Mouse (Mus musculus) neural tube, embryonic 12.5 days (tissue): ENCODE data around the gene Rad51b. TPM values are rescaled to one million over a fixed set of nuclear protein-coding genes. Genes with fewer than 3 reads are reported as not detected.

Source experiments
- ATAC-seq: fragments of 200-750 bp; cut with Nextera tagmentation; 2 replicates; pipeline ENCODE4 v1.8.0; 2017; ENCODE audit warnings: low read depth, mild to moderate bottlenecking, moderate TSS enrichment, moderate library complexity; ENCODE audit not compliant: low FRiP score
- H3K27ac ChIP-seq: fragments of 300-500 bp; sonication (generic); 2 replicates; pipeline ENCODE4 v1.5.1; 2016
- H3K27me3 ChIP-seq: fragments of 300-500 bp; sonication (generic); replicated peaks from 2 replicates; pipeline ENCODE4 v1.6.1; 2016; ENCODE audit warnings: mild to moderate bottlenecking
- H3K36me3 ChIP-seq: fragments of 300-500 bp; sonication (generic); 2 replicates; pipeline ENCODE4 v1.6.1; 2016; ENCODE audit warnings: mild to moderate bottlenecking
- H3K4me1 ChIP-seq: fragments of 300-500 bp; sonication (generic); 2 replicates; pipeline ENCODE4 v1.6.1; 2016
- H3K4me2 ChIP-seq: fragments of 300-500 bp; sonication (generic); replicated peaks from 2 replicates; pipeline ENCODE4 v1.6.1; 2016; ENCODE audit warnings: mild to moderate bottlenecking
- H3K4me3 ChIP-seq: fragments of 300-500 bp; sonication (generic); 2 replicates; pipeline ENCODE4 v1.5.1; 2016
- H3K9ac ChIP-seq: fragments of 300-500 bp; sonication (generic); 2 replicates; pipeline ENCODE4 v1.6.1; 2016; ENCODE audit warnings: mild to moderate bottlenecking
- H3K9me3 ChIP-seq: fragments of 300-500 bp; sonication (generic); 2 replicates; pipeline ENCODE4 v1.6.1; 2016; ENCODE audit warnings: mild to moderate bottlenecking
- WGBS: fragments of 180-500 bp; shearing (Covaris S2); methylation state at CpG from one replicate; pipeline ENCODE4 v1.1.7; 2016; 5-methylcytosine and 5-hydroxymethylcytosine counted together
- polyA plus RNA-seq: library from polyadenylated mRNA; unstranded; fragments of >200 nt; fragmentation: Nextera tagmentation; extraction: Ambion mirVana; gene quantifications from 2 replicates; pipeline ENCODE4 v1.2.1, GENCODE M21; 2016

The Rad51b gene
- polyA plus RNA-seq, 1 experiment from 2014 or later: 4.5 TPM

- H3K4me3 ChIP-seq: no peak overlapping the region
- H3K4me2 ChIP-seq: no peak overlapping the region
- WGBS: 13% methylated on average over 10 of the region's 10 CpGs
- peaks cover 44% of the 10 kb centered on the region for H3K4me1 ChIP-seq
- H3K27me3 ChIP-seq: no peaks in the 10 kb centered on the region
- ATAC-seq: no peak
- no peaks in the 10 kb centered on the region for H3K9me3 ChIP-seq
- no peaks in the 10 kb centered on the region for H3K36me3 ChIP-seq
- H3K27ac ChIP-seq: no peak overlapping the region
- H3K9ac ChIP-seq: no peak overlapping the region
These were observed 448.9 kb downstream of the Rad51b start for GRCm38 (mm10) chr12:79745845-79746510.

- peaks cover 53% of the 10 kb centered on the region for H3K4me1 ChIP-seq
- H3K4me3 ChIP-seq: no peak overlapping the region
- H3K9ac ChIP-seq: no peak overlapping the region
- 94% methylated on average over 3 of the region's 3 CpGs for WGBS
- ATAC-seq: no peak
- H3K27ac ChIP-seq: no peak overlapping the region
- no peaks in the 10 kb centered on the region for H3K36me3 ChIP-seq
- no peak overlapping the region for H3K4me2 ChIP-seq
- H3K27me3 ChIP-seq: no peaks in the 10 kb centered on the region
- H3K9me3 ChIP-seq: no peaks in the 10 kb centered on the region
These were observed 450.5 kb downstream of the Rad51b start for GRCm38 (mm10) chr12:79747541-79747940.

DNA sequence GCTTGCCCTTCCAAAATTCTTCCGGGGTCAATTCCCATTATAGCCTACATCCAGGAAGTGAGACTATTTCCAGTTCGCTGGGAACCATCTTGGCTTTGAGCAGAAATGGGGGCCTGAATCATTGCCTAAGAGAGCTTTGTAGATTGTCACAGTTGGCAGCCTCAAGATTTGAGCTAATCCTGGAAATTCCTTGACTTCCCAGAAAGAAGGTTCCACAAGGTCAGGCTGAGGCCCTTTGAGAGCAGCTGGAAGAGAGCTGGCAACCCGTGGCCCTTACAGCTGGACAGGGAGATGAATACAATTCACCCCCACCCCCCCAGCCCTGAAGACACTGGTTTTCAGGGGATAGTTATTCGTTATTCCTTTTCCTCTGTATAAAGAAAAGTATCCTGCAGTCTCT is 451.8 kb downstream of the Rad51b start:
- WGBS: 44% methylated on average over 4 of the region's 4 CpGs
- H3K4me1 ChIP-seq: peaks cover 52% of the 10 kb centered on the region
- no peak for ATAC-seq
- no peak overlapping the region for H3K27ac ChIP-seq
- no peaks in the 10 kb centered on the region for H3K27me3 ChIP-seq
- no peaks in the 10 kb centered on the region for H3K9me3 ChIP-seq
- no peak overlapping the region for H3K4me2 ChIP-seq
- no peak overlapping the region for H3K4me3 ChIP-seq
- H3K36me3 ChIP-seq: no peaks in the 10 kb centered on the region
- no peak overlapping the region for H3K9ac ChIP-seq

DNA sequence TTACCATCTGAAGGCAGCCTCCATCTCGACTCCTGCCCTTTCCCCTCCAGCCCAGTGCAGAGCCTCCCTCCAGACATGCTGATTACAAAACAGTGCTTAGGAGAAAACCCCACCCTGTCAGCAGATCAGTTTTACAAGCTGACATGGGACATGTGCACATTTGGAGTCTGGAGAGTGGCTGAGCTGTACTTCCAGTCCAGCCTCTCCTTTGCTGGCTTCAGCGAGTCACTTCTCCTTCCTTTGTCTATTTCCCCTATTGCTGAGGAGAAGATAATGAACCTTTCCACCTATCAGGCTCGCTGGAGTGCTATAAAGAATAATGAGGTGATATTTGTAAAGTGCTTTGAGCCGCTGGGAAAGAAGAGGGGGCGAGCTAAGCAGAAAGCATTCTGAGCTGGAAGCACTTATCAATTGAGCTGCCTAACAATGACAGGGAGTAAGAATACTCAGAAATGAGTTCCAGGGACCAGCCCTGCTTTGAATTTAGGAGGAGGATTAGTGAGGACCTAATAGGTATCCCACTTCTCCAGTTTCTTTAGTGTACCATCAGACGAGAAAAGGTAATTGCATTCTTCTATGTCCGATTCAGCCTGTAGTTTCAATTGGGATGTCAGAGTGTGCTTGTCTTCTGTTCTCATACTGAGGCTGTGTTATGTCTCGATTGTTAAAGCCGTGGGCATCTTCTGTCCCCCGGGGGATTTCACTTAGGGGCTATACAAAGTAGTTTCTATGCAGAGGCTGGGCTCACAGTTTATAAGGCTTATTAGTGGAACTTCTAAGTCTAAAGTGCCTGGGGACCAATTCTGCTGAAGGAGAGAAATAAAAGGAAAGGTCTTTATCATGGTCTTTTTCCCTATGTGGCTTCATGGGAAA is 453.4 kb downstream of the Rad51b start:
- Histone ChIP-seq H3K4me2 (peak overlapping the region; percentile 32), H3K4me3 (no peak overlapping the region), H3K27me3 (no peaks in the 10 kb centered on the region), H3K36me3 (no peaks in the 10 kb centered on the region), H3K9me3 (no peaks in the 10 kb centered on the region), H3K9ac (no peak overlapping the region), H3K27ac (peak overlapping the region; percentile 51; the same call in 1 of the 2 replicates), H3K4me1 (peaks cover 50% of the 10 kb centered on the region)
- ATAC-seq: peak; percentile 59; the same call in 1 of the 2 replicates
- 11% methylated on average over 10 of the region's 10 CpGs for WGBS

GRCm38 (mm10) chr12:79751781-79752180 is 454.7 kb downstream of the Rad51b start:
- no peak overlapping the region for H3K9ac ChIP-seq
- no peaks in the 10 kb centered on the region for H3K9me3 ChIP-seq
- ATAC-seq: no peak; the same call in 1 of the 2 replicates
- H3K4me3 ChIP-seq: no peak overlapping the region
- H3K27ac ChIP-seq: peak overlapping the region; percentile 57; the same call in 1 of the 2 replicates
- H3K4me2 ChIP-seq: peak overlapping the region; percentile 24
- 9% methylated on average over 8 of the region's 8 CpGs for WGBS
- H3K4me1 ChIP-seq: peaks cover 50% of the 10 kb centered on the region
- no peaks in the 10 kb centered on the region for H3K36me3 ChIP-seq
- H3K27me3 ChIP-seq: no peaks in the 10 kb centered on the region

DNA sequence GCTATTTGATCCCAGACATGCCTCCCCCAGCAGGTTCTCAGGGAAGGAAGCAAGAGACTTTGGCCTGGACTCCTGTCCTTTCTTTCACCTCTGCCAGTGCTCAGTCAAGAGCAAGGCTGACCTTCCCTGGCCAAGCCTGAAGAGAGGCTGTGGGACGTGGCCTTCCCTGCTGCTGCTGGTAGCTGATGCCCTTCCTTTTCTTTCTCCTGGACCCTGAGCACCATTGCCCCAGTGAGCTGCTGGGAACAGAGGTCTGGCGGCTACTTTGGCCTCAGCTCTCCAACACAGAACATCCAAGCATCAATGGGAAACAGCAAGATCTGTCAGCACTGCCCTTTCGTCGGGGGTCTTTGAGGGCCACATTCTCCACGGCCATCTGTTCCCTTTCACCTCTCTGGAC is 455.1 kb downstream of the Rad51b start:
- Histone ChIP-seq H3K4me1 (peaks cover 50% of the 10 kb centered on the region), H3K9me3 (no peaks in the 10 kb centered on the region), H3K27ac (peak overlapping the region; percentile 57; the same call in 1 of the 2 replicates), H3K9ac (no peak overlapping the region), H3K4me3 (no peak overlapping the region), H3K27me3 (no peaks in the 10 kb centered on the region), H3K36me3 (no peaks in the 10 kb centered on the region), H3K4me2 (peak overlapping the region; percentile 24; the same call in 1 of the 2 replicates)
- 10% methylated on average over 5 of the region's 5 CpGs for WGBS
- no peak for ATAC-seq

- Histone ChIP-seq H3K4me3 (no peak overlapping the region), H3K9ac (no peak overlapping the region), H3K4me1 (peaks cover 33% of the 10 kb centered on the region), H3K36me3 (no peaks in the 10 kb centered on the region), H3K27me3 (no peaks in the 10 kb centered on the region), H3K27ac (no peak overlapping the region), H3K9me3 (no peaks in the 10 kb centered on the region), H3K4me2 (no peak overlapping the region)
- 48% methylated on average over 4 of the region's 4 CpGs for WGBS
- ATAC-seq: no peak
These were observed 458.5 kb downstream of the Rad51b start for GRCm38 (mm10) chr12:79755617-79756016.

DNA sequence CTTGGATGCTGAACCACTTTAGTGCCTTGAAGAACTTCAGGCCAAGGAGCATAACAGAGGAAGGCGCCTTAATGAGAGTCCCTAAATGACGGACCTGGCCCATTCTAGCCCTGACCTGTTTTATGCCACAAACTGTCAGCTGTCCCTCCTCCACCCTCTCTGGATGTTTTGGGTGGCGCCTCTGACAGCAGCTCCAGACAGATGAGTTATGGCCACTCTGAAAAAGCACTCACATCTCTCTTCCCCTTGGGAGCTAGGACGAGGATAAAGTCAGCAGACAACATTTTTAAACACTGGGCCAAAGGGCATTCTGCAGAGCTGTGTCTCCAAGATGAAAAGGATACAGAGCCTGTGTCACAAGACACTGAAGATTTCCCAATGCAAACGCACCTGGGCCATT is 459.3 kb downstream of the Rad51b start:
- Histone ChIP-seq H3K36me3 (no peaks in the 10 kb centered on the region), H3K27ac (no peak overlapping the region), H3K4me3 (no peak overlapping the region), H3K9ac (no peak overlapping the region), H3K9me3 (no peaks in the 10 kb centered on the region), H3K27me3 (no peaks in the 10 kb centered on the region), H3K4me1 (peaks cover 26% of the 10 kb centered on the region), H3K4me2 (no peak overlapping the region)
- no peak for ATAC-seq
- WGBS: 59% methylated on average over 5 of the region's 5 CpGs

- no peaks in the 10 kb centered on the region for H3K27me3 ChIP-seq
- no peak overlapping the region for H3K9ac ChIP-seq
- H3K27ac ChIP-seq: no peak overlapping the region
- H3K9me3 ChIP-seq: no peaks in the 10 kb centered on the region
- ATAC-seq: no peak
- H3K4me2 ChIP-seq: no peak overlapping the region
- WGBS: 81% methylated on average over 4 of the region's 4 CpGs
- H3K4me3 ChIP-seq: no peak overlapping the region
- H3K36me3 ChIP-seq: no peaks in the 10 kb centered on the region
- peaks cover 13% of the 10 kb centered on the region for H3K4me1 ChIP-seq
These were observed 460.7 kb downstream of the Rad51b start for GRCm38 (mm10) chr12:79757775-79758174.

GRCm38 (mm10) chr12:79759180-79759902 is 462.3 kb downstream of the Rad51b start:
- Histone ChIP-seq H3K36me3 (no peaks in the 10 kb centered on the region), H3K4me2 (no peak overlapping the region), H3K27me3 (no peaks in the 10 kb centered on the region), H3K9me3 (no peaks in the 10 kb centered on the region), H3K4me3 (no peak overlapping the region), H3K4me1 (peaks cover 13% of the 10 kb centered on the region), H3K27ac (no peak overlapping the region), H3K9ac (no peak overlapping the region)
- ATAC-seq: no peak
- 70% methylated on average over 8 of the region's 8 CpGs for WGBS

DNA sequence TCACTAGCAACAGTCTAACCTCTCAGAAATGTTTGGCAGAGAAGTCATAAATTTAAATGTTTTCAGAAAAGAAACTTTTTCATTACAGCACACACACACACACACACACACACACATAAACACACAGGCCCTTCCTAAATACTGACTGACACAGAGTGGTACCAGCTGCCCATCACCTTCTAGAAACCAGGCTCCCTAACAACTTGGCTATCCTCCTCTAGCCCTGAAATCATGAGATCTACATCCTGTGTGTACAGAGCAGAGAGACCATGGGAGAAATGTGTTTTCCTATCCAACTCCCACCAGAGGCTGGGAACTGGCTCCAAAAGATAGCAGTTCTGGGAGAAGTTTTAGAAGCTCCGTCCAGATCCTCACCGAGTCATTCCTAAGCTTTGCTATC is 464.1 kb downstream of the Rad51b start:
- WGBS: 96% methylated on average over 2 of the region's 2 CpGs
- no peaks in the 10 kb centered on the region for H3K36me3 ChIP-seq
- H3K9me3 ChIP-seq: no peaks in the 10 kb centered on the region
- H3K4me1 ChIP-seq: peaks cover 5% of the 10 kb centered on the region
- H3K9ac ChIP-seq: no peak overlapping the region
- no peaks in the 10 kb centered on the region for H3K27me3 ChIP-seq
- no peak overlapping the region for H3K4me2 ChIP-seq
- no peak overlapping the region for H3K4me3 ChIP-seq
- no peak for ATAC-seq
- H3K27ac ChIP-seq: no peak overlapping the region

DNA sequence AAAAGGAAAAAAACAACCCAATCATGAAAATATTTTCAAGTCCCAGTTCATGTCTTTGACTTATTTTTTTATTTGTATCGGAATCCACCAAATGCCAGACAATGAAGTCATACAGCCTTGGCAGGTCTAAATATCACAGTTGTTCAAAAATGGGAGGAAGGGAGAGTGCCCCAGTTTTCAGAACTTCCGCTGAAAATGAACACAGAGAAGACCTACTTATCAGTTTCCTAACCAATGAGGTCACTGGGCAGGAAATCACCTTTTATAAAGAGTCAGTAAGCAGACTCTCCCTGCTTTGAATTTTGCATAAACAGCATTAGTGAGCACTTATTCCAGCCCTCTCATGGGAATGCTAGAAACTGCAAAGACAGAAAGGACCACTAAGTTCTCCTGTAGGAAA is 465.0 kb downstream of the Rad51b start:
- Histone ChIP-seq H3K36me3 (no peaks in the 10 kb centered on the region), H3K4me3 (no peak overlapping the region), H3K4me1 (no peaks in the 10 kb centered on the region), H3K9ac (no peak overlapping the region), H3K27me3 (no peaks in the 10 kb centered on the region), H3K9me3 (no peaks in the 10 kb centered on the region), H3K27ac (no peak overlapping the region), H3K4me2 (no peak overlapping the region)
- no peak for ATAC-seq
- WGBS: 89% methylated on average over 2 of the region's 2 CpGs
